Mouse (Mus musculus): ENCODE data around the gene Klhl9. TPM values are rescaled to one million over a fixed set of nuclear protein-coding genes. Genes with fewer than 3 reads are reported as not detected.

Klhl9 gene
- polyA plus RNA-seq, 1 experiment = 8.4 TPM

DNA sequence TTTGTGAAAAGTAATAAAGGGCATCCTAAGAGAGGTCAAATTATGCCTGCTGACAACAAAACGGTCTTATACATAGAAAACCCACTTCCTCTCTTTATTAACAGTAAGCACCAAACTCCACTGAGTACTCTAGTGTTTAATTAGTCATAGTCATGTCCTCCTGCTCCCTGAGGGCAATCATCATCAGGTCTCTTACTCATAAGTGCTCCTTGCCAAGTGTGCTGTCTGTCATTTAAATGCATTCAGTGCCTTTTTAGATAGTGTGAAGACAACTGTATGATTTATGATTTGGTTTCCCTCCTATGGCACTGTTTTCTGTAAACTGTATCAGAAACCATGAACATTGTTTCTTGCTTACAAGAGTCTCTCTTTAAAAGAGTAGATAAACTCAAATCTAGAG lies 8.0 kb downstream of the Klhl9 start:
- 40% methylated on average over 1 of the region's 1 CpGs for WGBS
- no peak overlapping the region for H3K4me3 ChIP-seq (ENCODE audit: extremely low read depth, insufficient read depth, insufficient read length)
- DNase-seq (ENCODE audit: low read depth in 1 of 2, low spot score in 2 of 2) = no peak
- no peak overlapping the region for H3K27ac ChIP-seq (ENCODE audit: insufficient read depth, low read length)
- peaks cover 3% of the 10 kb centered on the region; the same call in 1 of the 2 replicates for H3K36me3 ChIP-seq (ENCODE audit: control insufficient read depth, insufficient read depth, low read length)
- no peaks in the 10 kb centered on the region; the same call in 1 of the 2 replicates for H3K4me1 ChIP-seq (ENCODE audit: control insufficient read depth, insufficient read depth, insufficient read length)
- no peak for TF ChIP-seq CTCF (IDR thresholded peaks at IDR 0.05; ENCODE audit: extremely low read depth, insufficient read depth, insufficient read length, insufficient replicate concordance)
- no peak for TF ChIP-seq POLR2A (IDR thresholded peaks at IDR 0.05; ENCODE audit: low read depth, low read length)
- H3K27me3 ChIP-seq (ENCODE audit: control insufficient read depth, insufficient read depth, low read length) = no peaks in the 10 kb centered on the region

GRCm38 (mm10) chr4:88707128-88707826 lies 15.0 kb downstream of the Klhl9 start:
- peaks cover 6% of the 10 kb centered on the region for H3K4me1 ChIP-seq (ENCODE audit: control insufficient read depth, insufficient read depth, insufficient read length)
- TF ChIP-seq POLR2A (IDR thresholded peaks at IDR 0.05; ENCODE audit: low read depth, low read length) = no peak
- no peak for TF ChIP-seq CTCF (IDR thresholded peaks at IDR 0.05; ENCODE audit: extremely low read depth, insufficient read depth, insufficient read length, insufficient replicate concordance)
- no peaks in the 10 kb centered on the region for H3K36me3 ChIP-seq (ENCODE audit: control insufficient read depth, insufficient read depth, low read length)
- DNase-seq (ENCODE audit: low read depth in 1 of 2, low spot score in 2 of 2) = no peak
- H3K27me3 ChIP-seq (ENCODE audit: control insufficient read depth, insufficient read depth, low read length) = no peaks in the 10 kb centered on the region
- no peak overlapping the region for H3K4me3 ChIP-seq (ENCODE audit: extremely low read depth, insufficient read depth, insufficient read length)
- H3K27ac ChIP-seq (ENCODE audit: insufficient read depth, low read length) = no peak overlapping the region
- WGBS = 89% methylated on average over 1 of the region's 1 CpGs

DNA sequence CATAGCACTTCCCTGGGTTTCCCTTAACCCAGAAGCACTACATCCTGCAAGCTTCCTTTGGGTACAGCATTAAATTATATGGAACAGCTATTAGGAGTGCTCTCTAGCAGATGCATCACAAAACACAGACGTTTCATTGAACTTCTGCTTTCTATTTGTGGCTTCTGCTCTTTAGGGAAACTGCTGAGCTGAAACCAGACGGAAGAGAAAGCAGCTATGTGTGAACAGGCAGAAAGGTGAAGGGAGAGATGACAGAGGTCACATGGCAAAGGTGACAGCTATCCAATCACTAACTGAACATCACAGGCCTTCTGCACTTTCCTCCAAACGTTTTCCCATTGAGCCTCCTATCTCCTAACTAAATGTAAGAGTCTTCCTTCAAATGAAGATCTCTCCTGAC lies 16.3 kb downstream of the Klhl9 start:
- 5% methylated on average over 3 of the region's 3 CpGs for WGBS
- Histone ChIP-seq H3K4me3 (ENCODE audit: extremely low read depth, insufficient read depth, insufficient read length) (no peak overlapping the region), H3K36me3 (ENCODE audit: control insufficient read depth, insufficient read depth, low read length) (no peaks in the 10 kb centered on the region), H3K27me3 (ENCODE audit: control insufficient read depth, insufficient read depth, low read length) (no peaks in the 10 kb centered on the region), H3K27ac (ENCODE audit: insufficient read depth, low read length) (no peak overlapping the region), H3K4me1 (ENCODE audit: control insufficient read depth, insufficient read depth, insufficient read length) (peaks cover 6% of the 10 kb centered on the region)
- no peak for TF ChIP-seq POLR2A (IDR thresholded peaks at IDR 0.05; ENCODE audit: low read depth, low read length)
- peak in 1 of 2 experiments; percentile 35 for DNase-seq (ENCODE audit: low read depth in 1 of 2, low spot score in 2 of 2)

- no peaks in the 10 kb centered on the region for H3K4me1 ChIP-seq (ENCODE audit: control insufficient read depth, insufficient read depth, insufficient read length)
- DNase-seq (ENCODE audit: low read depth in 1 of 2, low spot score in 2 of 2) = no peak
- no peak for TF ChIP-seq POLR2A (IDR thresholded peaks at IDR 0.05; ENCODE audit: low read depth, low read length)
- no peak for TF ChIP-seq CTCF (IDR thresholded peaks at IDR 0.05; ENCODE audit: extremely low read depth, insufficient read depth, insufficient read length, insufficient replicate concordance)
- no peak overlapping the region for H3K27ac ChIP-seq (ENCODE audit: insufficient read depth, low read length)
- H3K27me3 ChIP-seq (ENCODE audit: control insufficient read depth, insufficient read depth, low read length) = peaks cover 1% of the 10 kb centered on the region; the same call in 1 of the 2 replicates
- H3K36me3 ChIP-seq (ENCODE audit: control insufficient read depth, insufficient read depth, low read length) = no peaks in the 10 kb centered on the region
- WGBS = 89% methylated on average over 1 of the region's 1 CpGs
- no peak overlapping the region for H3K4me3 ChIP-seq (ENCODE audit: extremely low read depth, insufficient read depth, insufficient read length)
Measured at GRCm38 (mm10) chr4:88699301-88699700, 23.0 kb downstream of the Klhl9 start.

DNA sequence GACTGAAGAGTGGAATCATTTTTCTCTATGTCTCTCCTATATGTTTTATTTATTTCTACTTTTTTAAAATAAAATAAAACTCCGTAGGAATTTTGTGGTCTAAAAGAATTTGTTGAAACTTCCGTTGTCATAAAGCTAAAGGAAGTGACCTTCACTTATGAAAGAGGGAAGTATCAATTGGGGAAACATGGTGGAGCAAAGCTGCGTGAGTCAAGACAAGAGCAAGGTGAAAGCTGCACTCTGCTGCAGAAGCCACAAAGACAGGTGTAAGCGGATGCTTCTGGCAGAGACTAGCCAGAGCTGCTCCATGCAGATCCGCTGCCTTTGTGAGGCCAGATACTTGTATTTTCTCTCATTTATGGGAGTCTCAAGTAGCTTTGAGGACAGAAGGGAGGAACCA lies 23.5 kb downstream of the Klhl9 start:
- TF ChIP-seq CTCF (IDR thresholded peaks at IDR 0.05; ENCODE audit: extremely low read depth, insufficient read depth, insufficient read length, insufficient replicate concordance) (no peak), POLR2A (IDR thresholded peaks at IDR 0.05; ENCODE audit: low read depth, low read length) (no peak)
- no peak overlapping the region for H3K4me3 ChIP-seq (ENCODE audit: extremely low read depth, insufficient read depth, insufficient read length)
- no peaks in the 10 kb centered on the region for H3K4me1 ChIP-seq (ENCODE audit: control insufficient read depth, insufficient read depth, insufficient read length)
- no peak for DNase-seq (ENCODE audit: low read depth in 1 of 2, low spot score in 2 of 2)
- peaks cover 1% of the 10 kb centered on the region; the same call in 1 of the 2 replicates for H3K27me3 ChIP-seq (ENCODE audit: control insufficient read depth, insufficient read depth, low read length)
- no peak overlapping the region for H3K27ac ChIP-seq (ENCODE audit: insufficient read depth, low read length)
- WGBS = 14% methylated on average over 5 of the region's 5 CpGs
- no peaks in the 10 kb centered on the region for H3K36me3 ChIP-seq (ENCODE audit: control insufficient read depth, insufficient read depth, low read length)

DNA sequence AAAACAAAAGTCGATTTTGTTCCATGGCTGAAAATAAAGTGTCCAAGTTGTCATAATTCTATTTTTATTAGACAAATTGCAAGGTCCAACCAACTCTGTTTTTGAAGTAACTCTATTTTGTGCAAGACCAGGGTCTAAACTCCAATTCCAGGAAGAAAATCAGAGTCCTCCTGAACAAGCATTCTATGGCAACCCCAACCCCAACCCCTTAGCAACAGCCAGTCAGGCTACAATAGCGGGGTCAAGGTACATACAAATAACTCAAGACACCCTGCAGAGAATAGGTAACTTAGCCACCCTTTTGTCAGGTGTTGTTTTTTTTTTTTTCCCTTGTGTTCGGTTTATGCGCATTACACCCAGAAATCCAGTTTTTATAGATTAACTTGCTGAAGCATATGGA lies 24.5 kb downstream of the Klhl9 start:
- 70% methylated on average over 4 of the region's 4 CpGs for WGBS
- TF ChIP-seq CTCF (IDR thresholded peaks at IDR 0.05; ENCODE audit: extremely low read depth, insufficient read depth, insufficient read length, insufficient replicate concordance) (no peak), POLR2A (IDR thresholded peaks at IDR 0.05; ENCODE audit: low read depth, low read length) (no peak)
- no peak overlapping the region for H3K27ac ChIP-seq (ENCODE audit: insufficient read depth, low read length)

DNA sequence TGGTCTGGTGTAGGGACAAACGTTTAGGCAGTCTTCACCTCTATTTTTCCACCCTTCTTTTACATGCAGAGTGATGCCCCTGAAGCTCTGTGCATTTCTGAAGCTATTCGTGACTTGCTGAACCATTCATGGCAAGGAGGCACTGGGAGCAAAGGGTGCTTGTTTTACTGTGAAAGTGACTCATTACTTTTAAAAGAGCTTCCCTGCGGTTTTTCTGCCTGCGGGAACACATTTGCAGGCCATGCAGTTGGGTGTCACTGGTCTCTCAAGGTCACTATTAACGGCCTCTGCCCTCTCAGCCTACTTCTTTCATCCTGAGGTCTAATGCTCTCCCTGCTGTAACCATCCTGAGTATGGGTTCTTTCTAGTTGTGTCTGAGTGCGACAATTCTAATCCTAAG lies 25.2 kb downstream of the Klhl9 start:
- H3K27me3 ChIP-seq (ENCODE audit: control insufficient read depth, insufficient read depth, low read length) = peaks cover 1% of the 10 kb centered on the region; the same call in 1 of the 2 replicates
- no peaks in the 10 kb centered on the region for H3K4me1 ChIP-seq (ENCODE audit: control insufficient read depth, insufficient read depth, insufficient read length)
- no peak for TF ChIP-seq POLR2A (IDR thresholded peaks at IDR 0.05; ENCODE audit: low read depth, low read length)
- no peak for TF ChIP-seq CTCF (IDR thresholded peaks at IDR 0.05; ENCODE audit: extremely low read depth, insufficient read depth, insufficient read length, insufficient replicate concordance)
- H3K27ac ChIP-seq (ENCODE audit: insufficient read depth, low read length) = no peak overlapping the region
- no peaks in the 10 kb centered on the region for H3K36me3 ChIP-seq (ENCODE audit: control insufficient read depth, insufficient read depth, low read length)
- no peak for DNase-seq (ENCODE audit: low read depth in 1 of 2, low spot score in 2 of 2)
- H3K4me3 ChIP-seq (ENCODE audit: extremely low read depth, insufficient read depth, insufficient read length) = no peak overlapping the region
- WGBS = 68% methylated on average over 6 of the region's 6 CpGs

More for the DNA sequence above, 24.5 kb downstream of the Klhl9 start:
- H3K4me3 ChIP-seq (ENCODE audit: extremely low read depth, insufficient read depth, insufficient read length) = no peak overlapping the region
- peaks cover 1% of the 10 kb centered on the region; the same call in 1 of the 2 replicates for H3K27me3 ChIP-seq (ENCODE audit: control insufficient read depth, insufficient read depth, low read length)
- no peaks in the 10 kb centered on the region for H3K4me1 ChIP-seq (ENCODE audit: control insufficient read depth, insufficient read depth, insufficient read length)
- DNase-seq (ENCODE audit: low read depth in 1 of 2, low spot score in 2 of 2) = no peak
- no peaks in the 10 kb centered on the region for H3K36me3 ChIP-seq (ENCODE audit: control insufficient read depth, insufficient read depth, low read length)
